Mouse (Mus musculus) spleen, adult 2 months (tissue): Measurements from ENCODE around the gene Hemk1.

Source experiments
- CTCF ChIP-seq: fragments of 200-500 bp; IDR thresholded peaks from 2 replicates; pipeline ENCODE4 v1.5.1; 2011; ENCODE audit warnings: mild to moderate bottlenecking, inconsistent platforms; ENCODE audit not compliant: insufficient read depth, insufficient read length, insufficient replicate concordance; ENCODE audit errors: extremely low read depth
- POLR2A ChIP-seq: fragments of 200-500 bp; IDR thresholded peaks from 2 replicates; pipeline ENCODE4 v1.6.1; 2011; ENCODE audit warnings: low read depth, low read length, inconsistent platforms

DNA sequence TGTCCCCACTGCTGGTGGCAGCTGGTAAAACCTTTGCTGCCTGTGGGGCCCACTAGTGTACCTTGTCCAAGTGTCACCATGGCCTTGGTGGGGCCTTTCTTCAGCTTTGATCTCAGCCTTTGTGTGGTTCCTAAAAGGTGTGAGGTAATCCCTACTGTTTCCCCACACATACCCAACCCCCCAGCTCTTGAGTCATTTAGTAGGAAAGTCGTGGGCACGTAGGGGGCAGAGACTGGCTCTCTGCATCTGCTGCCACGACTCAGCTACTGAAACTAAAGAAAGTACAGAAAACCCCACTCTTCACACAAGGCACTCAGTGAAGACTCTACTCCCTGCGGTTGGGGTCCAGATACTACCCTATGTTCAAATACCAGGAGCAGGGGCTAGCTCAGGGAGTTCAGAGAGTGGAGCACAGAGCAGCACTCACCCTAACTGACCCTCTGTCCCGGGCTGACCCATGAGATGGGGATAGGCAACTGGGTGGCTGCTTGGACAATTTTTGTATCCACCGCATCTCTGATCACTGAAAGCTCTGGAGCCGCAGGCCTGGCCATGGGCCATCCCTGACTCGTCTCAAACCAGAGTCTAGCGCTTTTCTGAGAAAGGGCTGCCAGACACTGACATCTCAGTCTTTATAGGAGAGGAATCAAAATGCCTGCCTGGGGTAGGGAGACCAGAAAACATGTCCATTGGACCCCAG lies 34.9 kb downstream of the Hemk1 start:
- TF ChIP-seq CTCF, result no peak
- TF ChIP-seq POLR2A, result no peak
